Mouse (Mus musculus): ENCODE results near the gene Emc9. TPM values are rescaled to one million over a fixed set of nuclear protein-coding genes. Genes with fewer than 3 reads are reported as not detected.

The Emc9 gene
- polyA plus RNA-seq, 1 experiment from 2014 or later = 2.1 TPM

GRCm38 (mm10) chr14:55560202-55561073 is 24.7 kb downstream of the Emc9 start, which contains the start of gene A730061H03Rik:
A730061H03Rik (minus strand) TSS chr14:55560406.
- H3K27me3 ChIP-seq (ENCODE audit: insufficient read depth, low read length) = no peaks in the 10 kb centered on the region
- H3K9ac ChIP-seq = peak within 1 kb of the TSS; percentile 77
- peak within 1 kb of the TSS; percentile 73 for H3K4me3 ChIP-seq (ENCODE audit: low read depth, low read length)
- H3K4me2 ChIP-seq = peak within 1 kb of the TSS; percentile 81
- DNase-seq = peak; percentile 99
- WGBS = under 1% methylated on average over 51 of the region's 51 CpGs
- H3K27ac ChIP-seq (ENCODE audit: low read depth) = peak within 1 kb of the TSS; percentile 98
- ATAC-seq (ENCODE audit: insufficient read depth) = peak; percentile 95
- 0 out of 2 replicates have a peak, but pooled peaks have one; percentile 21 for TF ChIP-seq CTCF (IDR thresholded peaks at IDR 0.05; ENCODE audit: low read depth)
- H3K36me3 ChIP-seq (ENCODE audit: insufficient read depth) = peaks cover 23% of the 10 kb centered on the region
- 0 out of 2 replicates have a peak, but pooled peaks cover 5% of the 10 kb centered on the region for H3K4me1 ChIP-seq (ENCODE audit: insufficient read depth)
- H3K9me3 ChIP-seq (ENCODE audit: low read depth, low read length) = no peaks in the 10 kb centered on the region

DNA sequence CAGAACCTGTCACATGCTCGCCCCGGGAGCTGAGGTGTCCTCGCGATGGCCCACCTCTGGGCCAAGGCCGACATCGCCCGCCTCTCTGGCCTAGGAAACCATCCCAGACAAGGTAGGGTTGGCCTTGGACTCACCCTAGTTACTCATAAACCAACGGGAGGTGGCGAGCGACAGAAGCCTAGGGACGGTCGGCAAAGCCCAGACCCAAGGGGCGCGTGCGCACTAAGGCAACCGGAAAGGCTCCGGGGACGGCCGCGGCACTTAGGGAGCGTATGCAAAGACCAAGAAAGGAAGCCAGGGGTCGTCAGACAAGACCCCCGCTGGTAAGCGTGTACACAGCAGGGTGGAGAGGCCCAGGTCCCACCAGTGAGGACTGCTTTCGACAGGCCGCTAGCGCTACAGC is 25.3 kb downstream of the Emc9 start, which contains the start of gene Dcaf11:
Gene Dcaf11, plus strand, starts transcription at position 208 of the 403 bp plus-strand sequence.
- H3K27ac ChIP-seq (ENCODE audit: low read depth) = peak within 1 kb of the TSS; percentile 98
- DNase-seq (peak; percentile 96), ATAC-seq (ENCODE audit: insufficient read depth) (peak; percentile 81)
- H3K4me1 ChIP-seq (ENCODE audit: insufficient read depth) = 0 out of 2 replicates have a peak, but pooled peaks cover 5% of the 10 kb centered on the region
- H3K4me3 ChIP-seq (ENCODE audit: low read depth, low read length) = peak within 1 kb of the TSS; percentile 73
- WGBS = under 1% methylated on average over 27 of the region's 27 CpGs
- peak within 1 kb of the TSS; percentile 81 for H3K4me2 ChIP-seq
- H3K9ac ChIP-seq = peak within 1 kb of the TSS; percentile 77
- H3K36me3 ChIP-seq (ENCODE audit: insufficient read depth) = peaks cover 16% of the 10 kb centered on the region
- peak; percentile 46 for TF ChIP-seq CTCF (IDR thresholded peaks at IDR 0.05; ENCODE audit: low read depth)
- no peaks in the 10 kb centered on the region for H3K27me3 ChIP-seq (ENCODE audit: insufficient read depth, low read length)
- no peaks in the 10 kb centered on the region for H3K9me3 ChIP-seq (ENCODE audit: low read depth, low read length)

- H3K4me3 ChIP-seq (ENCODE audit: low read depth, low read length) = peak overlapping the region; percentile 73
- ATAC-seq (ENCODE audit: insufficient read depth) (no peak), DNase-seq (no peak)
- H3K4me1 ChIP-seq (ENCODE audit: insufficient read depth) = 0 out of 2 replicates have a peak, but pooled peaks cover 5% of the 10 kb centered on the region
- peak overlapping the region; percentile 77; the same call in 1 of the 2 replicates for H3K9ac ChIP-seq
- peak overlapping the region; percentile 81 for H3K4me2 ChIP-seq
- H3K9me3 ChIP-seq (ENCODE audit: low read depth, low read length) = no peaks in the 10 kb centered on the region
- H3K27me3 ChIP-seq (ENCODE audit: insufficient read depth, low read length) = no peaks in the 10 kb centered on the region
- H3K27ac ChIP-seq (ENCODE audit: low read depth) = peak overlapping the region; percentile 98
- no peak for TF ChIP-seq CTCF (IDR thresholded peaks at IDR 0.05; ENCODE audit: low read depth)
- peaks cover 7% of the 10 kb centered on the region for H3K36me3 ChIP-seq (ENCODE audit: insufficient read depth)
- 46% methylated on average over 6 of the region's 6 CpGs for WGBS
These were observed 26.2 kb downstream of the Emc9 start for GRCm38 (mm10) chr14:55558740-55559448.

GRCm38 (mm10) chr14:55557587-55557986 is 27.5 kb downstream of the Emc9 start:
- no peak for ATAC-seq (ENCODE audit: insufficient read depth)

DNA sequence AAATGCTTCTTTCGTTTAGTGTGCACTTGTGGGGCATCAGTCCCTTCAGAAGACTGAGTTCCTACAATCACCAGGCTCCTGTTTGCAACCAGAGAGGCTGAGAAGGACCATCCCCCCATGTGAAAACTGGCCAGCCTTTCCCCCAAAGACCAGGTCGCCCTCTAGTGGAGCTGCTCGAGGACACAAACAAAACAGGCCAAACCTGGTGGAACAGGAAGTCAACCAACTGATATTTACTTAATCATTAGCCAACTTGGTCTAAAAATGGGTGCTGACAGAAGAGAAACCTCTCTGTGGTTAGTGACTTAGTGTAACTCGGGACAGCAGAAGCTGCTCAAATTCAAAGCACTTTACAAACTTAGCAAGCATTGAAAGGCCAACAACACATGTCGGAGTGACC is 28.1 kb downstream of the Emc9 start:
- DNase-seq (peak; percentile 88), ATAC-seq (ENCODE audit: insufficient read depth) (no peak)
- H3K4me3 ChIP-seq (ENCODE audit: low read depth, low read length) = no peak overlapping the region
- peak; percentile 86 for TF ChIP-seq CTCF (IDR thresholded peaks at IDR 0.05; ENCODE audit: low read depth)
- H3K4me1 ChIP-seq (ENCODE audit: insufficient read depth) = 0 out of 2 replicates have a peak, but pooled peaks cover 5% of the 10 kb centered on the region
- H3K4me2 ChIP-seq = no peak overlapping the region
- no peaks in the 10 kb centered on the region for H3K27me3 ChIP-seq (ENCODE audit: insufficient read depth, low read length)
- no peaks in the 10 kb centered on the region for H3K9me3 ChIP-seq (ENCODE audit: low read depth, low read length)
- H3K36me3 ChIP-seq (ENCODE audit: insufficient read depth) = no peaks in the 10 kb centered on the region
- WGBS = 21% methylated on average over 5 of the region's 5 CpGs
- H3K9ac ChIP-seq = no peak overlapping the region
- H3K27ac ChIP-seq (ENCODE audit: low read depth) = 0 out of 2 replicates have a peak overlapping the region, but pooled peaks have one; percentile 32

More at GRCm38 (mm10) chr14:55557587-55557986, 27.5 kb downstream of the Emc9 start:
- Histone ChIP-seq H3K9ac (no peak overlapping the region), H3K4me1 (ENCODE audit: insufficient read depth) (0 out of 2 replicates have a peak, but pooled peaks cover 5% of the 10 kb centered on the region), H3K27me3 (ENCODE audit: insufficient read depth, low read length) (no peaks in the 10 kb centered on the region), H3K27ac (ENCODE audit: low read depth) (no peak overlapping the region), H3K4me2 (no peak overlapping the region), H3K36me3 (ENCODE audit: insufficient read depth) (no peaks in the 10 kb centered on the region), H3K9me3 (ENCODE audit: low read depth, low read length) (no peaks in the 10 kb centered on the region), H3K4me3 (ENCODE audit: low read depth, low read length) (no peak overlapping the region)
- WGBS = 81% methylated on average over 3 of the region's 3 CpGs
- no peak for DNase-seq
- TF ChIP-seq CTCF (IDR thresholded peaks at IDR 0.05; ENCODE audit: low read depth) = no peak

DNA sequence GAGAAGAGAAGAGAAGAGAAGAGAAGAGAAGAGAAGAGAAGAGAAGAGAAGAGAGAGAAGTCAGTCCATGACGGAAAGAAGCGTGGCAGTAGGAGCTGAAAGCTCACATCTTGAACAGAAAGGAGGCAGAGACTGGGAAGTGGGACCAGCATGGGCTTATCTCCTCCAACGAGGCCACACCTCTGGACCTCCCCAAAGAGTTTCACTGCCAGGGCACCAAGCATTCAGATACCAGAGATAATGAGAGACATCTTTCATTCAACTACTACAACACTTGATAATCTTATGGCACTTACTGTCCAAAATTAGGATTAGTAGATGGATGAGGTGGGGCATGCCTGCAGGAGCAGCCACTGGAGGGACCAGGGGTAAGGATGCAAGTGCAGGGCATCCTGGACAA is 29.3 kb downstream of the Emc9 start:
- Histone ChIP-seq H3K9ac (no peak overlapping the region), H3K9me3 (ENCODE audit: low read depth, low read length) (no peaks in the 10 kb centered on the region), H3K4me2 (no peak overlapping the region), H3K27ac (ENCODE audit: low read depth) (no peak overlapping the region), H3K4me1 (ENCODE audit: insufficient read depth) (no peaks in the 10 kb centered on the region), H3K36me3 (ENCODE audit: insufficient read depth) (no peaks in the 10 kb centered on the region), H3K27me3 (ENCODE audit: insufficient read depth, low read length) (no peaks in the 10 kb centered on the region), H3K4me3 (ENCODE audit: low read depth, low read length) (no peak overlapping the region)
- DNase-seq = no peak
- ATAC-seq (ENCODE audit: insufficient read depth) = no peak
- 70% methylated on average over 3 of the region's 3 CpGs for WGBS
- no peak for TF ChIP-seq CTCF (IDR thresholded peaks at IDR 0.05; ENCODE audit: low read depth)

Measured in lung, embryonic 14.5 days (tissue).